Mouse (Mus musculus): ENCODE data around the gene Tiam1.

Gene Tiam1

GRCm38 (mm10) chr16:89872011-89872942 is 271.3 kb downstream of the Tiam1 start:
- no peak for DNase-seq

- DNase-seq: no peak
These were observed 272.2 kb downstream of the Tiam1 start for GRCm38 (mm10) chr16:89871382-89871781.

- no peak for DNase-seq
These were observed 273.5 kb downstream of the Tiam1 start for GRCm38 (mm10) chr16:89870059-89870458.

DNA sequence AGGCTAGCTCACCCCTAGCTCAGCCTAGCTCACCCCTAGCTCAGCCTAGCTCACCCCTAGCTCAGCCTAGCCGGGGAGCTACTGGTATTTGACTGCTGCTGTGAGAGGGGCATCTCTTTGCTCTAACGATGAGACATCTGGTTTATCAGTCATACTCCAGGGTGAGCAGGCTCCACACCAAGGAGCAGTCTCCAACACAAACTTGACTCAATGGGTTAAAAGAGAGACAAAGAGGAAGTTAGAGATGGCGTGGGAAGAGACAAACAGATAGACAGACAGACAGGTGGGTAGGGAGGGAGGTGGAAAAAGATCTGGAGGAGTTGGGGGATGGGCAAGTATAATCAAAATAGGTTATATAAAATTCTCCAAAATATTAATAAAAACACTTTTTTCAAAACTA is 275.1 kb downstream of the Tiam1 start:
- no peak for DNase-seq

DNA sequence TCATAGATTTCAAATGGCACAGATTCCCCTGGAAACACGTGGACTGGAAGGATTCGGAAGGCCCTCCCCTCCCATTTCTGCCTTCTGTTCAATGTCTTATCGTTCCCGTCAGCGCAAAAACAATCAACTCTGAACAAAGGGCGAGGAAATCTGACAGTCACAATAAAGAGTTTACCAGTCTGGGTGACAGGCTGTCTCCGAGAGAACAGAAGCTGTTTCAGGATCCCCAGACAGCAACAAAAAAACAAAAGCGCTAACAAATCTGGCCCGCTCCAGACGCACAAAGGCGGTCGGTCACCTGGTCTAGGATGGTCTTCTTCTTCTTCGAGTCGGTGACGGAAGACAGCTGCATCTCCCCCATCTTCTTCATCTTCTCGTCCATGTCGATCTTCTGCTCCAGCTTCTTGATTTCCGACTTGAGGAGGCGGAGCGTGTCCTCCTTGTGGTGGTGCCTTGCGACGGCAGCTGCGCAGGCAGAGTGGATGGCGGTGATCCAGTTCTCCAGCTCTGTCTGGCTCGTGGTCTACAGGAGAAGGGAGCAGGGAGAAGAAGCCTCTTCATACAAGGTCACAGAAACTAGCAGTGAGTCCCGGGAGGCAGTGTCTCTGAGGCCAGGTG is 276.2 kb downstream of the Tiam1 start:
- DNase-seq: no peak

DNA sequence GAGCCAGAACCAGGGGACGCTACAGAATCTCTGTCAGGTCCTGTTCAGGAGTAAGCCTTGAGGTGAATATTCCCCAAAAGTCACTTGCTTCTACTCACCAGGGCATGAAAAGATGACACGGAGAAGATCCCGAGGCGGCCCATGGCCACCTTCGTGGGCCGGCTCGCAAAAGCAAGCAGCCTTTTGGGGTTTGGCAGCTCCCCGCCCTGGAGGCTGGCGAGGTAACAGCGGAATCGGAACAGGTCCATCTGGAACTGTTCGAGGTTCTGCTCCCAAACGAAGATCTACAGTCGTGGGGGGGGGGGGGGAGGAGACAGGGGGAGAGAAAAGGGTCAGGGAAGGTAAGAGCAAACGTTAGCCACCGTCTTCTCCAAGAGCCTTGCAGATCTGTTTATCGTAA is 278.4 kb downstream of the Tiam1 start:
- no peak for DNase-seq

GRCm38 (mm10) chr16:89864710-89865109 is 278.9 kb downstream of the Tiam1 start:
- no peak for DNase-seq

- no peak for DNase-seq
These were observed 280.3 kb downstream of the Tiam1 start for GRCm38 (mm10) chr16:89863264-89863663.

GRCm38 (mm10) chr16:89861531-89861930 is 282.0 kb downstream of the Tiam1 start:
- no peak for DNase-seq

GRCm38 (mm10) chr16:89860708-89861107 is 282.9 kb downstream of the Tiam1 start:
- no peak for DNase-seq

DNA sequence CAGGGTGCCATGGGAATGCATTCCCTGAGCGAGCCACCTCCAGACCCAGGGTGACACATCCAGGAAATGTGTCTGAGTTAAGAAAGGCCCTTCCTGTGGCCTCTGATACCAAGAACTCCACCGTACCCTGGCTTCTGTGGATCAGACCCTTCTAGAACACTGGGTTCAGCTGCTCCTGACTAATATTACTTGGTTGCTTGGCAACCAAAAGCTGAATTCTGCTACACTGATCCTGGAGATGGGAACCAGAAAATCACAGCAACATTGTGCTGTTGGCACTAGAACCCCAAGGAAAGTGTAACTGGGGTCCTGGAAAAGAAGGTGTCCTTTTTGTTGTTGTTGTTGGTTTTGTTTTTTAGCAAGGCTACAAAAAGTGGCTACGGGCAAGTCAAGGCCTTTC is 285.9 kb downstream of the Tiam1 start:
- no peak for DNase-seq

- no peak for DNase-seq
These were observed 288.8 kb downstream of the Tiam1 start for GRCm38 (mm10) chr16:89854731-89855130.

GRCm38 (mm10) chr16:89851333-89851732 is 292.2 kb downstream of the Tiam1 start:
- no peak for DNase-seq

- DNase-seq: no peak
These were observed 294.6 kb downstream of the Tiam1 start for GRCm38 (mm10) chr16:89848651-89849597.

GRCm38 (mm10) chr16:89848179-89848578 is 295.4 kb downstream of the Tiam1 start:
- no peak for DNase-seq

DNA sequence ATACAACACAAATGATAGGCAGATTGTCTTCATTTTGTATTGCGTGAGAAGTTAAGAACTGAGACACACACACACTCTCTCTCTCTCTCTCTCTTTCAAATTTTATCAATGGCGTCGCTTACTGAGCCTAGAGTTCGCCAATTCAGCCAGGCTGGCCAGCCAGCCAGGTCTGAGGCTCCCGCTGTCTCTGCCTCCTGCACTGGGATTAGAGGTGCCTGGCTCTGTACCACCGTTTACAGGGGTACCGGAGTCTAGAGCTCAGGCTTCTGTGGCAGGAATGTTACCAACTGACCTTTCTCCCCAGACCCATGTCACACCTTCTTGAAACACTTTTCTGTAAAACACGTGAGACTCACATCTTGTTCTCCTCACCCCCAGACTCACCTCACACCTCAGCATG is 298.1 kb downstream of the Tiam1 start:
- no peak for DNase-seq

DNA sequence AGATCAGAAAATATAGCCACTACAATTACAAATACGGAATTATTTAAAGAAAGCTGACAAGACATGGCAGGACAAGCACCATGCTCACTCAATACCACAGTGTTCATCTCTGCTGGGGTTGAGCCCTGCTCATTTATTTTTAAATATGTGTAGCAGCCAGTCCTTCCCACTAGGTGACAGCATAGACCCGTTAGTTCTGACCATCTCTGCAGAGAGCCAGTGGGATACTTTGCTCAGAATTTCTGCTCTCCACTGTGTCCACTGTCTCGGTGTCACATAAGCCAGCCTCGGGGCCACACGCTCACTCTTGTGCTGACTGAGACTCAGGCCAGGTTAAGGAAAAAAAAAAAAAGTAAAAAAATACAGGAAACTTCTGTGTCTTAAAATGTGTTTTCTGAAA is 299.0 kb downstream of the Tiam1 start:
- DNase-seq: peak; percentile 62

DNA sequence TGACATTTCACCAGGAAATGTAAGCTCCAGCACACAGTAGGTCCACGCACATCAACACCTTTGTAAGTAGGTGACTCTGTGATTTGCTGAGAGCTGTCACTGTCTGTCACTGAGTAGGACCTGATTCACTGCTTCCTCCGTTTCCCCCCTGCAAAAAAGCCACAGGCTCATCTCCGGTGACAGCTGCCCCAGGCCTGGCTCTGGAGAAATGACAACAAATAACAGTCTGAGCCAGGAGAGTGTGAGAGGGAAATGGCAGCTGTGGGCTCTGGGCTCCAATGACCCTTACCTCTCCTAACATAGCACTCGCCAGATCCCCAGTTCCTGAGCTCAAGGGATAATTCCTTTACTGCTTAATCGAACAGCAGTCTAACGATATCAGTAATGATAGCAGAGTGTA is 301.7 kb downstream of the Tiam1 start:
- DNase-seq: no peak

DNA sequence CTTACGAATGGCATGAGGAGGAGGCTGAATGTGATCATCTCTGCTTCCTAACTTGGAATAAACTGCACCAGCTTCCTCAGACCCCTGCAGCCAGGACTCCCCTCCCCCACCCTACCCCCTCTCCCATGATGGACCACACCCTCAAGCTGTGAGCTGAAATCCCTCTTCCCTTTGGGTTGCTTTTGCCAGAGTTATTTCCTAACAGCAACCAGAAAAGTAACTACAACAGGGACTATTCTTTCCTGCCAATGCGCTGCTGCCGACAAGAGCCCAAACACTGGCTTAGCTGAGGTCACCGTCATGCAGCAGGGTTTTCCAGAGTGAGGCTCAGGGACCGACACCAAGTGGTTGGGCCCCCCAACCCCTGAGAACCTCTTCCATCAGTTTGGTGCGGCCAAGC is 303.2 kb downstream of the Tiam1 start:
- DNase-seq: no peak

DNA sequence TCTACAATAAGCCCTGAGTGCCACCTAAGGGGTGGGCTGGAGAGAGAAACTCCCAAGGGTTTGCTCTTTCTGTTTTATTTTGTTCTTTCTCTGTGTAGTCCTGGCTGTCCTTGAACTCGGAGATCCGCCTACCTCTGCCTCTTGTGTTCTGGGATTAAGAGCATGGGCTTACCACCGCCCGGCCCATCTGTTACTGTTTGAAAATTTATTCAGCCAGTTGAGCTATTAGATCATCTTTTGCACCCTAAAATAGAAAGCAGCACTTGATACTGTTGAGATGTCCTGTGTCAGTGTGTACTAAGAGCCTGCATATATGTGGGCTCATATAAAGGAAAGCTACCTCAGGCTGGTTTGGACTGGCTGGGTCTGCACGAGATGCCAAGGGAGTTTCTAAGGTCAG is 303.7 kb downstream of the Tiam1 start:
- DNase-seq: no peak

DNA sequence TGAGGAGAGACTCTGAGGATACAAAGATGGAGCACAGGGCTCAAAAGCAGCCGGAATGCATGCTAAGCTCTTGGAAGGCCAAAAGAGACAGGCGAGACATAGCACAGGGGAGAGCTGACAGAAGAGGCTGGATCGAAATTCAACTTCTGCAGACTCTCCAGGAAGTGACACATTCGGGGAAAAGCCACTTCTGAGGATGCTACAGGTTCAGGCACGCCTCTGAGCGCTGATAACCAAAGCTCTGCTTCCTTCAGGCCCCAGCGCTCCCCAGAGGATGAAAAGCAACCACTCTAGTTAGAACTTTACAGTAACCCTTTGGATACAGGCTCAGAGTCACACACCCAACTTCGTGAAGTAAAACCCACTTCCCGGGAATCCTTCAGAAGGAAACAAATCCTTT is 306.5 kb downstream of the Tiam1 start:
- DNase-seq: no peak

DNA sequence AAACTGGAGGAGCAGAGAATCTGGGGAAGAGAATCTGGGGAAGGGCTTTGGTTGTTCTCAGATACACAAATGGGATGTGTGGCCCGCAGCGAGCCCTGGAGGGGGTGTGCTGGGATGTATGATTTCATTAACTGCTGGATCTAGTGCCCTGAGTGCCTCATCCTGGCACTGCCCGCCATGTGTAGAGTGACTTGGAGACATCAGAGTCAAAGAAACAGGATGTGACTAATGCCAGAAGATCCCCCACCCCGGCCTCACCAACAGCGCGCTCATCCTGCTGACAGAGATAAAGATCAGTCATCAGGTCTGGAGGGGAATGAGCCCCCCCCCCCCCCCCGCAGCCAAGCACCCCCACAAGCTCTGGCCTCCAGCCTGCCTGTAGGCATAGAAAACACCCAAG is 308.0 kb downstream of the Tiam1 start:
- DNase-seq: no peak

DNA sequence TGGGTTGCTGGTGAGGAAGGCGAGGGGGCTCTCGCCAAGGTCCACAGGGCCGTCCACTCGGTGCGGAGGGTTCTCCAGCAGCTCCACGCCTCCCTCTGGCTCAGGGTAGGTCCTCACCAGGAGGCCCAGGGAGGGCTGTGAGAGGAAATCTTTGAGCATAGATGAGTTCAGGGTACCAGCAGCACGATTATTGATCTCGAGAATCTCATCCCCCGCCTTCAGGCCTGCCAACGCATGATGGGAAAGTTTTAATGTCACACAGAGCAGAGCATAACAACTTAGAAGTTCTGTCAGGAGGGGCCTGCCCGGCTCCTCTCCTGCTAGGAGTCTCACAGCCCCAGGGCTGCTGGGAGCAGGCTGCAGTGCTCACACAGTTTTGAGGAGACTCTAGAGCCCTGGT is 310.6 kb downstream of the Tiam1 start:
- no peak for DNase-seq

Data from lung, postnatal 14 days (tissue).